Mouse (Mus musculus) E14TG2a.4 (cell line): ENCODE measurements at regions not wholly inside any gene's neighbourhood (a gene's known extent, or its start where the extent isn't known, plus 50 kb on each side); places are given as distances from the start of the nearest gene placed in this dataset.

Experiments used
- H3K27me3 ChIP-seq: 2 replicates; pipeline ENCODE4 v1.6.1; 2014; ENCODE audit warnings: low read length, control low read depth; ENCODE audit not compliant: insufficient read depth
- H3K36me3 ChIP-seq: 2 replicates; pipeline ENCODE4 v1.6.1; 2014; ENCODE audit warnings: low read length, control low read depth; ENCODE audit not compliant: insufficient read depth
- H3K4me1 ChIP-seq: replicated peaks from 2 replicates; pipeline ENCODE4 v1.6.1; 2014; ENCODE audit warnings: low read depth, low read length, control low read depth
- H3K4me3 ChIP-seq: replicated peaks from 2 replicates; pipeline ENCODE4 v1.5.1; 2014; ENCODE audit warnings: mild to moderate bottlenecking, low read length
- H3K9me3 ChIP-seq: 2 replicates; pipeline ENCODE4 v1.6.1; 2014; ENCODE audit warnings: low read length, control low read depth
- CTCF ChIP-seq: conservative IDR thresholded peaks from 2 replicates; pipeline ENCODE4 v1.5.1; 2014; ENCODE audit warnings: low read length
- NANOG ChIP-seq: IDR thresholded peaks from 2 replicates; pipeline ENCODE4 v1.6.1; 2014; ENCODE audit warnings: borderline replicate concordance, low read length, mixed read lengths
- POU5F1 ChIP-seq: IDR thresholded peaks from 2 replicates; pipeline ENCODE4 v1.6.1; 2014; ENCODE audit warnings: low read length, borderline replicate concordance

GRCm38 (mm10) chr2:116165871-116166770 lies 100.5 kb upstream of the Meis2 start:
- Histone ChIP-seq H3K4me3 (no peak overlapping the region), H3K4me1 (no peaks in the 10 kb centered on the region), H3K36me3 (no peaks in the 10 kb centered on the region), H3K9me3 (no peaks in the 10 kb centered on the region), H3K27me3 (no peaks in the 10 kb centered on the region)
- TF ChIP-seq CTCF (no peak), NANOG (no peak), POU5F1 (no peak)
